Mouse (Mus musculus) liver, adult 2 months (tissue): ENCODE results near the gene Ddah2. TPM values are rescaled to one million over a fixed set of nuclear protein-coding genes. Genes with fewer than 3 reads are reported as not detected.
A peak's percentile ranks its signal among the peaks of the same experiment; 100 is the strongest.

Experiments
- DNase-seq: peaks from one replicate; pipeline ENCODE4 v3.0.0-alpha.2; 2011; ENCODE audit warnings: low read depth, low spot score; ENCODE audit errors: extremely low read depth
- H3K27ac ChIP-seq: fragments of 200-500 bp; replicated peaks from 2 replicates; pipeline ENCODE4 v1.5.1; 2012; ENCODE audit warnings: low read depth, mild to moderate bottlenecking, control low read depth, inconsistent platforms, low read length; ENCODE audit not compliant: insufficient read depth
- H3K27me3 ChIP-seq: fragments of 200-500 bp; 2 replicates; pipeline ENCODE4 v1.6.1; 2012; ENCODE audit warnings: mild to moderate bottlenecking, moderate library complexity, low read length, inconsistent platforms; ENCODE audit not compliant: control insufficient read depth, insufficient read depth
- H3K36me3 ChIP-seq: fragments of 200-500 bp; 2 replicates; pipeline ENCODE4 v1.6.1; 2012; ENCODE audit warnings: low read length, inconsistent platforms; ENCODE audit not compliant: control insufficient read depth, insufficient read depth
- H3K4me1 ChIP-seq: fragments of 200-500 bp; 2 replicates; pipeline ENCODE4 v1.6.1; 2011; ENCODE audit warnings: low read length; ENCODE audit not compliant: control insufficient read depth, insufficient read depth
- H3K4me3 ChIP-seq: fragments of 200-500 bp; 2 replicates; pipeline ENCODE4 v1.5.1; 2011; ENCODE audit warnings: low read depth, mild to moderate bottlenecking, control low read depth, low read length, moderate library complexity; ENCODE audit not compliant: insufficient read depth
- H3K79me2 ChIP-seq: fragments of 200-500 bp; 2 replicates; pipeline ENCODE4 v1.6.1; 2012; ENCODE audit warnings: inconsistent platforms, mild to moderate bottlenecking, low read length, moderate library complexity; ENCODE audit not compliant: control insufficient read depth, insufficient read depth
- H3K9ac ChIP-seq: fragments of 200-500 bp; 2 replicates; pipeline ENCODE4 v1.6.1; 2012; ENCODE audit warnings: low read depth, mild to moderate bottlenecking, control low read depth, inconsistent platforms, low read length
- CTCF ChIP-seq: fragments of 200-500 bp; IDR thresholded peaks from 2 replicates; pipeline ENCODE4 v1.5.1; 2011; ENCODE audit warnings: low read depth, low read length, control low read depth
- POLR2A ChIP-seq: fragments of 200-500 bp; IDR thresholded peaks from 2 replicates; pipeline ENCODE4 v1.6.1; 2011; ENCODE audit warnings: low read length, control low read depth; ENCODE audit not compliant: insufficient read depth; ENCODE audit errors: extremely low read depth
- WGBS: fragments of 180-500 bp; shearing (Covaris S2); methylation state at CpG from one replicate; pipeline ENCODE4 v1.1.7; 2018; 5-methylcytosine and 5-hydroxymethylcytosine counted together
- polyA plus RNA-seq: library from polyadenylated mRNA; depleted of rRNA; stranded (reverse); fragments of >200 nt; gene quantifications from 2 replicates; pipeline ENCODE4 v1.2.3, GENCODE M21; 2012
- total RNA-seq: library from RNA; depleted of rRNA; stranded (reverse); fragments of >200 nt; gene quantifications from 2 replicates; pipeline ENCODE4 v1.2.3, GENCODE M21; 2014

Ddah2 gene
- total and polyA plus RNA-seq, 2 experiments = 3.0 to 3.9 TPM

DNA sequence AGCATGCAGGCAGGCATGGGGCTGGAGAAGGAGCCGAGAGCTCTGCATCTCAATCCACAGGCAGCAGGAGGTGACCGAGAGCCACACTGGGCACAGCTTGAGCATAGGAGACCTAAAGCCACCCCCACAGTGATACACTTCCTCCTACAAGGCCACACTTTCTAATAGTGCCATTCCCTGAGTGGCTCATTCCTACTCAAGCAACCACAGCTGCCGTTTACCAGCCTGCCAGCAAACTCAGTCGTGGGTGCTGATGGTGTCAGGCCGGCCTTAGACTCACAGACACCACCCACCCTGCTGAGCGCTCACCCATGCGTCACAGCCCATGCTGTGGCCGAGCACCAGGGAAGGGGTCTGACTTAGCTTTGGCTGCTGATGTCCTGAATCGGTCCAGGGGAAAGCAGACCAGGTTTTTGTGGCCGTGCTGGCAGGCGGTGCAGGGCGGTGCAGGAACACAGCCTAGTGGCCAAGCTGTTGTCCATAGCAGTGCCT, 38.4 kb downstream of the Ddah2 start:
- Histone ChIP-seq H3K9ac (no peak overlapping the region), H3K36me3 (peaks cover 5% of the 10 kb centered on the region), H3K27me3 (no peaks in the 10 kb centered on the region), H3K27ac (no peak overlapping the region), H3K79me2 (no peaks in the 10 kb centered on the region), H3K4me1 (no peaks in the 10 kb centered on the region), H3K4me3 (no peak overlapping the region)
- WGBS = 94% methylated on average over 12 of the region's 12 CpGs
- DNase-seq = no peak
- TF ChIP-seq CTCF (no peak), POLR2A (no peak)

DNA sequence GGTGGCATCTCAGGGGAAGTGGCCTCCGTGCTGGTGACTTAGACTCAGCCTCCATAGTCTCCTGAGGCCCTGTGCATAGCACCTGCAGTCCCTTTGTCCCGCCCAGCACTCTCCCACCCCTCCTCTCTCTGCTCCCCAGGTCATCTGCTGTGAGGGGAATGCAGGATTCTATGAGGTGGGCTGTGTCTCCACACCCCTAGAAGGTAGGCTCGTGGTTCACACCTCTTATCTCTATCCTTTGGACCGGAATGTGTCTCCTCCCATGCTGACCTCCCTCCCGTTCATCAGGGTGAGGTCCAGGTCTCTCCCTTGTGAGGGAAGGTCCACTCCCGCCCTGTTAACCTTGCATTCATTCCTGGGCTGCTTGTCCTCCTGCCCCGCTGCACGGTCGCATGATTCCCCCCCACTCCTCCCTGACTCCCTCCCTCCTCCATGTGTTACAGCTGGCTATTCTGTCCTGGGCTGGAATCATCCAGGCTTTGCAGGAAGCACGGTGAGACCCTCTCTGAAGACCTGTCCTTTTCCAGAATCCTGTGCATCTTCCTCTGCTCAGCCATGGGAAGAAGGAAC, 41.4 kb downstream of the Ddah2 start:
- H3K27ac ChIP-seq = no peak overlapping the region
- H3K27me3 ChIP-seq = no peaks in the 10 kb centered on the region
- DNase-seq = no peak
- H3K9ac ChIP-seq = no peak overlapping the region
- H3K36me3 ChIP-seq = peaks cover 9% of the 10 kb centered on the region
- no peaks in the 10 kb centered on the region for H3K79me2 ChIP-seq
- no peak for TF ChIP-seq CTCF
- 83% methylated on average over 10 of the region's 10 CpGs for WGBS
- peaks cover 7% of the 10 kb centered on the region; the same call in 1 of the 2 replicates for H3K4me1 ChIP-seq
- no peak overlapping the region for H3K4me3 ChIP-seq

DNA sequence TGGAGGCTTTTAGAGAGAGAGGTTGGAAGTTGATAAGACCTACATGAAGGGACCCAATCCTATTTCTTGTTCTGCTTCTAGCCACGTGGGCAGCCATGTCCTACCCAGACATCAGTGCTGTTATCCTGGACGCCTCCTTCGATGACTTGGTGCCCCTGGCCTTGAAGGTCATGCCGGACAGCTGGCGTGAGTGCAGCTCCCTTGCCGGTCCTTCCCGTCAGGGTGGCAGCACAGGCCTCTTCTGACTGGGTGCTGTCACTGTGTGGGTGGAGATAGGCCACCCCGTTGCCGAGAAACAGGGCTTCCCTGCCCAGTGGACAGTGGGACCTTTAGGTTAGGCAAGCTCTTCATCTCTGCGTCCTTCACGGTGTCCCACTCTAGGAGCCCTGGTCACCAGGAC, 42.3 kb downstream of the Ddah2 start:
- TF ChIP-seq POLR2A (no peak), CTCF (no peak)
- H3K9ac ChIP-seq = no peak overlapping the region
- no peaks in the 10 kb centered on the region for H3K27me3 ChIP-seq
- 86% methylated on average over 11 of the region's 11 CpGs for WGBS
- no peak overlapping the region for H3K27ac ChIP-seq
- H3K36me3 ChIP-seq = peaks cover 9% of the 10 kb centered on the region
- H3K79me2 ChIP-seq = no peaks in the 10 kb centered on the region
- peaks cover 7% of the 10 kb centered on the region; the same call in 1 of the 2 replicates for H3K4me1 ChIP-seq
- no peak for DNase-seq
- H3K4me3 ChIP-seq = no peak overlapping the region

DNA sequence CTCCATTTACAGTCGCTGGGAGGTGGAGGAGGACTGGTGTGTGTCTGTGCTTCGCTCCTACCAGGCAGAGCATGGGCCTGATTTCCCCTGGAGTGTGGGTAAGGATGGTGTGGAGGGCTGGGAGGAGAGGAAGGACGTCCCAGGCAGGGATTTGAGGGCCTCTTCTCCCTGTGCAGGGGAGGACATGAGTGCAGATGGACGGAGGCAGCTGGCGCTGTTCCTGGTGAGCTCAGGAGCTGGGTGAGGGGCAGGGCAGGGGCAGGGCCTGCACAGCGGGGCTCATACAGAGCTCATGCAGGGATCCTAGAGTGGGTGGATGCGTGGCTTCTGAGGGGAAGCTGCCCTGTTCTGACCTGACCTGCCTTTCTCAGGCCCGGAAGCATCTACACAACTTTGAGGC, 43.5 kb downstream of the Ddah2 start:
- H3K4me3 ChIP-seq = no peak overlapping the region
- TF ChIP-seq POLR2A = no peak
- no peak for TF ChIP-seq CTCF
- no peaks in the 10 kb centered on the region for H3K27me3 ChIP-seq
- no peaks in the 10 kb centered on the region for H3K79me2 ChIP-seq
- 86% methylated on average over 8 of the region's 8 CpGs for WGBS
- H3K4me1 ChIP-seq = peaks cover 7% of the 10 kb centered on the region; the same call in 1 of the 2 replicates
- DNase-seq = no peak
- no peak overlapping the region for H3K27ac ChIP-seq
- no peak overlapping the region for H3K9ac ChIP-seq
- H3K36me3 ChIP-seq = peaks cover 9% of the 10 kb centered on the region

DNA sequence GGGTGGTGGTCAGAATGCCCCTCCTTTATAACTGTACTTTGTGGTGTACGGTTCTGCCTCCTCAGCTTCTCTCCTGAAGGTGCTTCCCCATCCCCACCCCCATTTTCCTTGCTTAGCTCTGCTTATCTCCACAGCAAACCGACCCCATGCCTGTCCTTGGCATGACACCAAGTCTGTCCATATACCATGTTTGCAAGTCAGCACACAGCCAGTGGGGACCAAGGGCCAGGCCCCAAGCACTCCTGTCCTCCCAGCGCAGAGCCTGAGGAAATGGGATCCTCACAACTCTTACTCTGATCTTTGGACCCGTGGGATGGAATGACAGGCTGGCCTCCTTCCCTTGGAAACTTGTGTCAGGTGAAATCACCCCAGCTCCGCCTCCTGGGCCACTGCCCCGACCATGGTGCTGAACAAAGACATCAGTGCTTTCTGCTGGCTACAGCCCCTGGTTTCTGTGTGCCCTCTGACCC, 44.4 kb downstream of the Ddah2 start:
- peak; percentile 72 for DNase-seq
- Histone ChIP-seq H3K4me1 (peaks cover 7% of the 10 kb centered on the region; the same call in 1 of the 2 replicates), H3K4me3 (no peak overlapping the region), H3K79me2 (no peaks in the 10 kb centered on the region), H3K36me3 (peaks cover 8% of the 10 kb centered on the region), H3K27me3 (no peaks in the 10 kb centered on the region), H3K27ac (no peak overlapping the region), H3K9ac (no peak overlapping the region)
- 17% methylated on average over 6 of the region's 6 CpGs for WGBS
- TF ChIP-seq CTCF (no peak), POLR2A (no peak)

DNA sequence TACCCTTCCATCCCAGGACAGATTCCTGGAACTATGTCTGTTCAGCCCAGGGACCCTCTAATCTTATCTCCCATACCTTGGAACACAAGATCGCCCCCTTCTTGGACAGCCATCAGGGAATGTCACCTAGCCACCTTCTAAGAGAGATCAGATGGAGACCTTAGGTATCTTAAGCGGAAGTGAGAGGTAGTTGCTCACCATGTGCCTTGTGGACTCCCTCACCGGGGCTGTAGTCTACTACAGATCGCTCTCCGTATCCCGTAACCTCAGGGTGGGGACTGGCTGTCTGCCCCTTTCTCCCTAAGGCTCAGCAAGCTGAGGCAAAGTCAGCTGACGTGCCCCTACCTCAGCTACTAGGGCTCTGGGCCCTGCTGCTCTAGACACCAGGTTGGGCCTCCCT, 45.2 kb downstream of the Ddah2 start:
- Histone ChIP-seq H3K27ac (no peak overlapping the region), H3K79me2 (no peaks in the 10 kb centered on the region), H3K36me3 (peaks cover 8% of the 10 kb centered on the region), H3K27me3 (no peaks in the 10 kb centered on the region), H3K4me3 (no peak overlapping the region), H3K9ac (no peak overlapping the region), H3K4me1 (peaks cover 7% of the 10 kb centered on the region; the same call in 1 of the 2 replicates)
- DNase-seq = no peak
- WGBS = 97% methylated on average over 7 of the region's 7 CpGs
- TF ChIP-seq POLR2A (no peak), CTCF (no peak)
